Mouse (Mus musculus) bone marrow macrophage, adult 2 months (primary cell): ENCODE measurements around the gene Gm49416.

Experiments used
- CTCF ChIP-seq: IDR thresholded peaks from 2 replicates; pipeline ENCODE4 v1.5.1; 2012; ENCODE audit warnings: low read depth, mild to moderate bottlenecking, low read length, moderate library complexity
- POLR2A ChIP-seq: IDR thresholded peaks from 2 replicates; pipeline ENCODE4 v1.6.1; 2012; ENCODE audit warnings: mild to moderate bottlenecking, low read depth, low read length, borderline replicate concordance

DNA sequence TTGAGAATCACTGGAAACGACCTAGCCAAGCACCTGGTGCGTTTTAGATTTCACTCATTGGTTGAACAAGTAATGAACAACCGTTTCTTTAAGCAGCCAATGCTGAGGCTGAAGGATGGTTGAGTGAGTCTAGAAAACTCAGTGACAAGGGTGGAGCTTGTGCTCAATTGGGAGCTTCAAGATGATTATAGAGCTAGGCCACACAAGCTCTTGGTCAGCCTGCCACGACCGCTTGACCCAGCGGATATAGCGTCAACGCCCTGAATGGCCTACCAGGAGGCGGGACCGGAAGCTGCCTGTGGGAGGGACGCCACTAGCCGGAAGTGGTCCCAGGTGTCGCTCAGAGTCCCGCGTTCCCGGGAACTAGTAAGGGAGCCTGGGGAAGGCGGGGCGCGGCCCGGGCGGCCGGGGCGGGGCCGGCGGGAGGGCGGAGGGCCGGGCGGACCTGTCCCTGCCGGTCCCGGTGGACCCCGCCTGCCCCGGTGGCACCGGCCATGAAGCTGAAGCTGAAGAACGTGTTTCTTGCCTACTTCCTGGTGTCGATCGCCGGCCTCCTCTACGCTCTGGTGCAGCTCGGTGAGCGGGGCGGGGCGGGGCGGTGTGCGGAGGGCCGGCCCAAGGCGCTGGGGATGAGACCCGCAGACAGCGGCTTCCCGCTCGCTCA lies 31.5 kb downstream of the Gm49416 start, which contains the start of gene B3gat3:
- TF ChIP-seq POLR2A, result no peak
- no peak for TF ChIP-seq CTCF
